Mouse (Mus musculus) cerebellum, adult 2 months (tissue): ENCODE measurements around the gene Slc44a5. TPM values are rescaled to one million over a fixed set of nuclear protein-coding genes. Genes with fewer than 3 reads are reported as not detected.

Experiments used
- DNase-seq, 2 experiments: peaks; one replicate each; pipeline ENCODE4 v3.0.0; 2021
- H3K27ac ChIP-seq: fragments of 200-500 bp; 2 replicates; pipeline ENCODE4 v1.5.1; 2012; ENCODE audit warnings: low read length, control low read depth, inconsistent platforms; ENCODE audit not compliant: insufficient read depth
- H3K27me3 ChIP-seq: fragments of 200-500 bp; 2 replicates; pipeline ENCODE4 v1.6.1; 2012; ENCODE audit warnings: inconsistent platforms, mild to moderate bottlenecking, low read length, moderate library complexity; ENCODE audit not compliant: control insufficient read depth, insufficient read depth
- H3K4me1 ChIP-seq: fragments of 200-500 bp; 2 replicates; pipeline ENCODE4 v1.6.1; 2011; ENCODE audit warnings: low read length; ENCODE audit not compliant: control insufficient read depth, insufficient read depth
- H3K4me3 ChIP-seq: fragments of 200-500 bp; replicated peaks from 2 replicates; pipeline ENCODE3; 2011; ENCODE audit warnings: mild to moderate bottlenecking, low read depth, low read length, control low read depth; ENCODE audit not compliant: insufficient read depth
- CTCF ChIP-seq: fragments of 200-500 bp; IDR thresholded peaks from 2 replicates; pipeline ENCODE4 v1.5.1; 2011; ENCODE audit warnings: low read depth, mild to moderate bottlenecking, control low read depth, low read length, moderate library complexity, borderline replicate concordance; ENCODE audit not compliant: insufficient read depth
- POLR2A ChIP-seq: fragments of 200-500 bp; IDR thresholded peaks from 2 replicates; pipeline ENCODE4 v1.6.1; 2011; ENCODE audit warnings: low read length, control low read depth, borderline replicate concordance; ENCODE audit not compliant: insufficient read depth
- WGBS: fragments of 180-500 bp; shearing (Covaris S2); methylation state at CpG from one replicate; pipeline ENCODE4 v1.1.7; 2018; 5-methylcytosine and 5-hydroxymethylcytosine counted together
- polyA plus RNA-seq: library from polyadenylated mRNA; depleted of rRNA; stranded (reverse); fragments of >200 nt; gene quantifications from 2 replicates; pipeline ENCODE4 v1.2.3, GENCODE M21; 2012; rRNA removed

The Slc44a5 gene
- polyA plus RNA-seq, 1 experiment = 3.4 TPM

DNA sequence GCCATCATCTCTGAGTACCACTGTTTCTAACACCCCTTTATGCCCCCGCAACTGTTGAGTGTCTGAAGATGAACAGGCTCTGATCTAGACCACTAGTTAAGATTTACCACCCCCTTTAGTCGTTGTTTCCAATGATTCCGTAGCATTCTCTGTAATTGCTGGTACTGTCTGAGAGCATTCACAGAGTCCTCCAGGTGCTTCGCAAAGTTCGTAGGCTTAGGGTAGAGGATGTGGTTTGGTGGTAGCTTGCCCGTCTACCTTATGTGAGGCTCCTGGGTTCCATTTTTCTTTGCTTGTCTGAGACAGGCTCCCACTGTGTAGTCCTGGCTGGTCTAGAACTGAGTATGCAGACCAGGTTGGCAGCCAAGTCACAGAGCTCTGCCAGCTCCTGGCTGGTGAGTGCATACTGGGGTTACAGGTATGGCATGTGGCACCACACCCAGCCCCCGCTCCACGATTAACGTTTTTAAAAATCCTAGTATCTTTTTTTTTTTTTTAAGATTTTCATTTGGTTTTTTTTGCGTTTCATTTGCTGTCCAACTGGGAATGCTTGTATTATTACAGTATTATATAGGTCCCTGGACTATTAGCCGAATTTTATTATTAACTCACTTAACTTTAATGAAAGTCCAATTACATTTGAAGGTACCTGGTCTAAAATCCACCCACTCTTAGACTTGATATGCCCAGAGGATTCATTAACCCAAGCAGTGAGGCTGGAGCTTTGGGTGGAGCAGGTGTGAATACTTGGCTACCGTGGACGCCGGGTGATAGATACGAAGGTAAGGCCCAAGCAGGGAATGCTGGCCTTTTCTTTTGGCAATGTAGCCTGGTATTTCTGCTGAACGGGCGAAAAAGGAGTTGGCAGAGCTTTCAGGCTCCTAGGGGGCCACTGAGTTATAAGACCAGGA, 321.9 kb downstream of the Slc44a5 start:
- DNase-seq = no peak
- 58% methylated on average over 17 of the region's 17 CpGs for WGBS
- Histone ChIP-seq H3K27me3 (no peaks in the 10 kb centered on the region), H3K27ac (no peak overlapping the region), H3K4me1 (no peaks in the 10 kb centered on the region), H3K4me3 (no peak overlapping the region)
- TF ChIP-seq POLR2A = no peak
- TF ChIP-seq CTCF = no peak

DNA sequence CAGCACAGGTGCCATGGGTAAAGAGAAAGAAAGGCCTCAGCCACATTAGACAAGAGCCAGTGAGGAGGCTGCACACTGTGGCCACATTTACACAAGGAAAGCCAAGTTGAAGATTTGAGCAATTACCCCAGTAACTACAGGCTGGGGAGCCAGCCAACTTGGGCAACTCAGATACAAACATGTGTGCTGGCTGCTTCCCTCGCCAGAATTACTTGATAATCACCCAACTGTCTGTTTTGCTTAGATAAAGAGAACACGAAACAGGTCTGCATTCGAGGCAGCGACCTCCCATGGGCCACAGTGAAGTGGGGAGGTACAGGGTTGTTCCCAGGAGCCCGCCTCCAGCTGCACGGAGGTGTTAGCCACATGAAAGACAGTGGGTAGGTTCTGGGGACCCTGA, 324.3 kb downstream of the Slc44a5 start:
- WGBS = 20% methylated on average over 6 of the region's 6 CpGs
- H3K27me3 ChIP-seq = no peaks in the 10 kb centered on the region
- H3K4me1 ChIP-seq = no peaks in the 10 kb centered on the region
- DNase-seq = no peak
- H3K4me3 ChIP-seq = no peak overlapping the region
- H3K27ac ChIP-seq = no peak overlapping the region
- TF ChIP-seq POLR2A = no peak
- TF ChIP-seq CTCF = no peak

DNA sequence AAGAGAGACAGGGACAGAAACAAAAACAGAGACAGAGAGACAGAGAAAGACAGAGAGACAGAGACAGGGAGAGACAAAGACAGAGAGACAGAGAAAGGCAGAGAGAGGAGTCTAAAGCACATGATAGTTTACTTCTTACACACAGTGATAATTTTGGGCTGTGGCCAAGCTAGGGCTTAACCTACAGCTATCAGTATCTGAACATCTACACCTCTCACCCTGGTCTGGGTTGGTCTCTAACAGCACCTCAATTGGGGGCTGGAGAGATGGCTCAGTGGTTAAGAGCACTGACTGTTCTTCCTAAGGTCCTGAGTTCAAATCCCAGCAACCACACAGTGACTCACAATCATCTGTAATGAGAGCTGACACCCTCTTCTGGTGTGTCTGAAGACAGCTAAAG, 325.3 kb downstream of the Slc44a5 start:
- no peaks in the 10 kb centered on the region for H3K4me1 ChIP-seq
- H3K4me3 ChIP-seq = no peak overlapping the region
- no peak overlapping the region for H3K27ac ChIP-seq
- no peaks in the 10 kb centered on the region for H3K27me3 ChIP-seq
- DNase-seq = no peak
- TF ChIP-seq CTCF (no peak), POLR2A (no peak)

DNA sequence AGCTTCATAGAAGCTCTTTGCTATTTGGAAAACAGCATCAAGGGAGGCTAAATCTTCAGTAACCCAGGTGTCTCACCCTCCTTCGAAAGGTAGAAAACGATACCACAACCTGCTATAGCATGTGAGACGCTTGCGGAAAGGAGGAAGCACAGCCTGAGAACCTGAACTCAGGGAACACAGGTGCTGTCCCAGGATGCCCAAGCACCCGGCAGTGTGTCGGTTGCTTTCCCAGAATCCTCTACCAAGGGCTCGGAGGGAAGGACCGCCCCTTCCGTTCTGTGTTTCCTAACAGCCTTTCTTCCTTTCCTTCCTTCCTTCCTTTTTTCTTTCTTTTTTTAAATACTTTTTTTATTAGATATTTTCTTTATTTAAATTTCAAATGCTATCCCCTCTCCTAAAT, 326.8 kb downstream of the Slc44a5 start:
- no peak for TF ChIP-seq CTCF
- no peak for TF ChIP-seq POLR2A
- no peak for DNase-seq
- 91% methylated on average over 9 of the region's 9 CpGs for WGBS
- Histone ChIP-seq H3K4me3 (no peak overlapping the region), H3K4me1 (no peaks in the 10 kb centered on the region), H3K27ac (no peak overlapping the region), H3K27me3 (no peaks in the 10 kb centered on the region)

DNA sequence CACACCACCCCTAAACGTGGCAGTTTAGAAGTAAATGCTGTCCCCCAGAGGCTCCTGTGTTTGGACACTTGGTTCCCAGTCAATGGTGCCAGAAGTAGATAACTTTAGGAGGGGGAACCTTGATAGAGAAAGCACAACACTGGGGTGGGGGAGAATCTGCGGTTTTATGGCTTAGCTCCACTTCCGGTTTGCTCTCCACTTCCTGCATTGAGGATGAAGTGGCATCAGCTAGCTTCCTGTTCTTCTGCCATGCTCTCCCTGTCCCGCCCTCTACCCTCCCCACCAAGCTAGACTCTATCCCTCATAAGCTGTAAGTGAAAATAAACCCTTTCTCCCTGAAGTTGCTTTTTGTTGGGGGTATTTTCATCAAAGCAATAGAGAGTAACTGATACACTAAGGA, 327.9 kb downstream of the Slc44a5 start:
- WGBS = 83% methylated on average over 4 of the region's 4 CpGs
- no peak for DNase-seq
- Histone ChIP-seq H3K4me1 (no peaks in the 10 kb centered on the region), H3K27ac (no peak overlapping the region), H3K27me3 (no peaks in the 10 kb centered on the region), H3K4me3 (no peak overlapping the region)
- TF ChIP-seq POLR2A (no peak), CTCF (no peak)

DNA sequence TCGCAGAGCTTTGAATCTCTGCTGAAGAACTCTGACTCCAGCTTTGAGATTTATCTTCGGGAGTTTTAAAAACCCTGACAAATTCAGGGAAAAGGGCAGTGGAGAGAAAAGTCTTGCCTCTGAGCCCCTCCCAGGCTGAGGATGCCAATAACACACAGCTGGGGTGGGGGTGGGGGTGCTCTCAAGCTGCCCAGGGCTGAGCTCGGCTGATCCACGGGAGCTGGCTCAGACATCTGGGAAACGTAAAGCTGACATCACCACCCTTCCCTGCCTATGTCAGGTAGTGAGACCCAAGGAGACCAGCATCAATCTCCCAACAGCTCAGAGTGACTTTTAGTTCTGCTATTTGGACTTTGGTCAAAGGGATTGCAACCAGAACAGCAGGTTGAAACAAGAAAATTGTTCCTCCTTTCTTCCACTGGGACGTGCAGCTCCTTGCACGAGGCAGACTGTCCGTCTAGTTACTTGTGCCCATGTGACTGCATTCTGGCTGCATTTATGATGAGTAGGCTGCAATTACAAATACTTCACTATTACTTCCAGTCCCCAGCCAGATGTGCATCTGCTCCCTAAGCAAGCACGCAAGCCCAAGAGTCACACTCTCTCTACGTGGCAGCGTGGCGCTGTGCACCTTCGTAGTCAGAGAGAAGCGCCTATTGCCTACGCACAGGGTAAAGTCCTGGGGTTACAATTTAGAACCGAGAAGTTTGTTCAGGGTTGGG, 332.1 kb downstream of the Slc44a5 start:
- H3K4me1 ChIP-seq = no peaks in the 10 kb centered on the region; the same call in 1 of the 2 replicates
- TF ChIP-seq CTCF = no peak
- TF ChIP-seq POLR2A = no peak
- H3K27ac ChIP-seq = no peak overlapping the region
- no peaks in the 10 kb centered on the region for H3K27me3 ChIP-seq
- DNase-seq = no peak
- 54% methylated on average over 16 of the region's 16 CpGs for WGBS
- no peak overlapping the region for H3K4me3 ChIP-seq

DNA sequence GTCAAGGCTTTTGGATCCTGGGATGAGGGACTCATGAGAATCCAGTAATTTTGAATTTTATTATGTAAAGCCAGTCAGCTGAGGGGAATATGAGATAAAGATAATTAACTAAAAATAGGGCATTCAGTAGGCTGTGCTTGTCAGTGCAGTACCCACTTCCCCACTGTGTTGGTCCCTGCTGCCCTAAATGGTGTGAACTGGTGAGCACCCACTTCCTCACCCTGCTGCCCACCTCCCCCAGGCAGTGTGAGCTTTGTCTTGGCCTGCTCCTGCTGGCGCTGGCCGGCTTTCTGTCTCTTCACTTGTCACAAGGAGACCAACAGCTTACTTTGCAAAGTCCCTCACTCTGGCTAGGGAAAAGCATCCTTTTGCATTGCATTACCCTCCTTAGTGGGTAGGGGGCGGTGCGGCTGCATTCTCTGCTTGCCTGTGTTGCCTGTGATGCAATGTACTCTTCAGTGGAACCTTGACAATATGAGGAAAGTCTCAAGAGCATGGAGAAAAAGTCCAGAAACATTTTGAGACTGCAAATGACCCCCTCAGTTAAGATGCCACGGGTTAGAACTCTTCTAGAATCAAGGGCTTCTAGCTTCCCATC, 344.5 kb downstream of the Slc44a5 start:
- DNase-seq = no peak
- no peaks in the 10 kb centered on the region; the same call in 1 of the 2 replicates for H3K27me3 ChIP-seq
- no peaks in the 10 kb centered on the region for H3K4me1 ChIP-seq
- H3K27ac ChIP-seq = no peak overlapping the region
- WGBS = 23% methylated on average over 5 of the region's 5 CpGs
- no peak overlapping the region for H3K4me3 ChIP-seq
- TF ChIP-seq POLR2A (no peak), CTCF (peak; percentile 5; the same call in 1 of the 2 replicates)

Other genes with a start within 250 kb of the Slc44a5 start
- gene St6galnac3, start 248.3 kb upstream of the Slc44a5 start, polyA plus RNA-seq = 11.9 and 14.6 TPM in 2 replicates
- not detected in 2 replicates for gene Asb17, start 129.2 kb upstream of the Slc44a5 start, polyA plus RNA-seq
- 0.10 and 0.11 TPM in 2 replicates for gene Msh4, start 67.3 kb upstream of the Slc44a5 start, polyA plus RNA-seq
- 89.2 and 95.7 TPM in 2 replicates for gene Rabggtb, start 60.4 kb upstream of the Slc44a5 start, polyA plus RNA-seq
- 58.4 and 59.4 TPM in 2 replicates for gene Acadm, start 28.8 kb upstream of the Slc44a5 start, polyA plus RNA-seq